Mouse (Mus musculus) adrenal gland, adult 8-10 months (tissue): Measurements from ENCODE around the gene Frmd8. TPM values are rescaled to one million over a fixed set of nuclear protein-coding genes. Genes with fewer than 3 reads are reported as not detected.

ENCODE experiments used
- DNase-seq: peaks from one replicate; pipeline ENCODE4 v3.0.0; 2022
- total RNA-seq, 4 experiments: library from RNA; stranded (reverse); gene quantifications; 2 replicates each; pipeline ENCODE4 v1.2.4; 2022

The Frmd8 gene
- total RNA-seq, 4 experiments from 2014 or later, result 47.6 to 55.2 (median 53.4) TPM

DNA sequence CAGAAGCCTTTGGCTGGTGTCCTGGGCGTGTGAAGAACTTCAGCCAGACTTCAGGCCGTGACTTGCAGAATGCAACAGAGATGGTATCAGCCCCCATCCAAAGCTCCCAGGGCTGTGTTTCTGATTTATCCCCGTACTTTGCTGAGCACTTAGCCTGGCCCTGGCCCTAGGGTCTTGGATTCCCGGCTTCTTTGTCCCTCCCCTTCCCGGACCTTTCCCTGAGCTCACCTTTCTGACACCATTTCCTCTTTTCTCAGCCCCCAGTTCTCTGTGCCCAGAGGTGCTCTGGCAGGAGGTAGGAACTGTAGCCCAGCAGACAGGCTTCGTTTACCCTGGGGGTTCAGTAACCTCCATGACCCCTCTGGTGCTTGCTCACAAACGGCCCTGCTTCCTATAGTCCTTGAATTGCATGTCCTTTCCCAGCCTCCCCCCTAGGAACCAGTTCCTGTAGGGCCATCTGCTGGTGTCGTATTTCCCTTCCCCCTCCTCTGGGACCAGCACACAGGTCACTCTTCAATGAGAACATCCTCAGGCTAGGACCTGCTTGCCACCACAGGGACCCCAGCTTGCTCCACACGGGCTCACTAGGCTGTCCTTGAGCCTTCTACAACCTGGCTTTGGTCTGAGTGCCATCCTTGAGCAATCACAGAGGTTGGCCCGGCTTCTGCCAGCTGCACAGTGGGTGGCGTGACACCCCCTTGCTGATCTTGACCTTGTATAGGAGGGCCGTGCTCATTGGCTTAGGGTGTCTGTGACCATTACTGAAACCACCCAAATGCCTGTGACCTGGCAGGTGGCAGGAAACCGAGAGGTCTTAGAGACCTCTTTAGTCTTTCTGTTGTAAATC is 26.0 kb downstream of the Frmd8 start:
- peak; percentile 86 for DNase-seq

- DNase-seq, result peak; percentile 88
Observed at GRCm38 (mm10) chr19:5848032-5848825, 26.8 kb downstream of the Frmd8 start.

- DNase-seq, result peak; percentile 25
Observed at GRCm38 (mm10) chr19:5847306-5847796, 27.7 kb downstream of the Frmd8 start.

DNA sequence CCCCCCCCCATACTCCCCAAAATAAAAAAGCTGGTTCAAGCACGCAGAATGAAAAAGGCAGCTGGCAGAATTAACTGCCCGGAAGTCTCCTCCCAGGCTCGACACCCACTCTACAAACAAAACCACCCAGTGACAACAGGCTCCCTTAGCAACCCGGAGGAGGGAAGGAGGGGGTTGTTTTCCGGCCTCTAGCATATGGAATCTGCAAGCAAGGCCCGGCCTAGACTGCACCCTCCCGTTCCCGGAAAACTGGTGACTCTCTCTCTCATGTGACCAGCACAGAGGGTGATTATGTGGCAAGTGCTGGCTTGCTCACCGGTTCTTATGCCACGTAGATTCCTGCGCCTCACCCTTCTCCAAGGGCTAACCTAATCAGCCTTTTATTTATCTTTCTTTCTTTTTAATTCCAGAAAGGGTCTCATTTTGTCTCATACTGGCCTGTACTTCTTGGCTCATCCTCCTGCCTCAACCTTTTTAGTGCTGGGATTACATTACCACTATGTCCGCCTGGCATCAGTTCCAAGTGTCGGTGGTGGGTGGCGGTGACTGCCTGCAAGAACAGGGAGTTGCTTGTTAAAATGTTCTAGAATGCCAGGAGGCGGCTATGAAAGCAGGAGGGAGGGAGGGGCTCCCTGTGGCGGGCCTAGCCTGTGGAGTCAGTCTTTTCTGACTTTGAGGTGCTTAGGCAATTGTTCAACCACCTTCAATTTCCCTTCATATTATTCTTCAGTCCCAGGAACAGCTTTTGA is 28.3 kb downstream of the Frmd8 start:
- DNase-seq, result peak; percentile 86

- DNase-seq, result peak; percentile 20
Observed at GRCm38 (mm10) chr19:5846154-5846553, 28.9 kb downstream of the Frmd8 start.

GRCm38 (mm10) chr19:5845319-5846135 is 29.5 kb downstream of the Frmd8 start:
- DNase-seq, result peak; percentile 95

DNA sequence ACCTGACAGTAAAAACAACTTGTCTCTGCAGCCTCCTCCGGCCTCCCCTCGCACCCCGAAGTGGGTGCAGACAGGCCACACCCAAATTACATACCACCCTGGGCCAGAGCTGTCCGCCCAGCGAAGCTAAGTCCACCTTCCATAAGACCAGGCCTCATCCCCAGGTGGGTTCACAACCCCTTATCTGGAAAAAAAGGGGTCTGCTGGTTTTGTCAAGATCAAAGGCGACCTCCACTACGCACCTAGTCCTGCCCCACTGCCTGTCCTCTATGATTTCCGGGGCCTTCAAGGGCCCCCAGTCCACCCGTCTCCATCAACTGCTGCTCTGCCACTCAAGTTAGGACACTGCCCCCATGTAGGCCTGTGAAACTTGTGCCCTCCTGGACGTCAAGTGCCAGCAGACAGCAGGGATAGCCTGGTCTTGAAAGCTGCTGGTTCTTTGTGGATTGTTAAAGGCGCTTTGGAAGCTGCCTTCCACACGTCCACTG is 30.2 kb downstream of the Frmd8 start:
- no peak for DNase-seq

- DNase-seq, result peak; percentile 42
Observed at GRCm38 (mm10) chr19:5843781-5844691, 31.0 kb downstream of the Frmd8 start.

DNA sequence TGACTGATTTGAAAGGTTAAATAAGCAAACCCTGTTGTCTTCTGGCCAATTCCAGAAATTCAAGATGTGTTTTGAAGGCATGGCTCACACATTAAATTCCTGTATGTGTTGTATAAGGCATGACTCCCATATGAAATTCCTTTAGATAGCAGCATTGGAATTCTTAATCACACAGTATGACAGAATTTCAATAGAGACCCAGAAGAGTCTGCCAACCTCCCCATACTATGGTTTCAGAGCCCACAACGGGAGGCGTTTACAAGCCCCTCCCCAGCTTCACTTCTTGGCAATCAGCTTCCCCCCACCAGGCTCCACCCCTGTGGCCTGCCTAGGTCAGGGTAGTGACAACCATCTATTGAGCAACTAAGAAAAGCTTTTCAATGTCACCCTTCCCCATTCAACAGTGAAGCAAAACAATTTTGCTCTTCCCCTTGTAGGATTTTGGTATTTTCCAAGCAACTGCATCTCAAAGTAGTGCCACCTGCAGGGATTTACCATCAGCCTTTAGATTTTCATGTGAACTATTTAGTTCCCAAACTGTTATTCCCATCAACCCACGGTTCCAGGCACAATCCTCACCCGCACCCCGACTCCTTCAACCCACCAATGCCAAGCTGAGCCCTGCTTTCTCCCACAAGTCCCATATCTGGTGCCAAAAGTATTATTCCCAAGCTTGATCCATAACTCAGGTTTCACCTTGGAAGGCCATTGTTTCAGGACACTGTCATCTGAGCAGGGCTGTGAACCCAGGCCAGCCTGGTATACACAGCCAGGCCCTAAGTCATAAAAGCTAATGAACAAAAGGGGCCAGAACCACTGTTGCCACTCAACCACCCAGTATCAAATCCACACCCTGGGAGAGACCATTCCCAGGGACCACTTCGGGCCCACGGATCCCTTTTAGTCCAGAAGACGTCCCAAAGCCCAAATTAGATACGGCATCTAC is 32.0 kb downstream of the Frmd8 start:
- DNase-seq, result peak; percentile 55

- peak; percentile 5 for DNase-seq
Observed at GRCm38 (mm10) chr19:5841999-5842784, 32.9 kb downstream of the Frmd8 start.

GRCm38 (mm10) chr19:5841389-5841946 is 33.6 kb downstream of the Frmd8 start:
- peak; percentile 28 for DNase-seq

- no peak for DNase-seq
Observed at GRCm38 (mm10) chr19:5840890-5841388, 34.1 kb downstream of the Frmd8 start.

- peak; percentile 37 for DNase-seq
Observed at GRCm38 (mm10) chr19:5840086-5840889, 34.8 kb downstream of the Frmd8 start.

- peak; percentile 15 for DNase-seq
Observed at GRCm38 (mm10) chr19:5839317-5840085, 35.6 kb downstream of the Frmd8 start.

DNA sequence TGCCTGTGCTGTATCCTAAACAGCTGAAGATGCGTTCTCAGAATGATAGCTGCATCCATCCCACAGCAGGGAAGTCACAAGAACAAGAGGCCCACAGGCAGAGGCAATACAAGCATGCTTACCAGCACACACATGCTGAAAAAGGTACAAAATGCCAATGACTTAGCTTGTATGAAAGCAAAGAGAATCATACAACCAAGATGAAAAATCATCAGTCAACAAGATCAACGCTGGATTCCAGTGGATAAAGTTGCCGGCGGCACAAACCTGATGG is 36.2 kb downstream of the Frmd8 start:
- DNase-seq, result peak; percentile 11
